Mouse (Mus musculus) liver, embryonic 16.5 days (tissue): Measurements from ENCODE around the gene Il2. TPM values are rescaled to one million over a fixed set of nuclear protein-coding genes. Genes with fewer than 3 reads are reported as not detected.

Source experiments
- ATAC-seq: fragments of 200-750 bp; cut with Nextera tagmentation; 2 replicates; pipeline ENCODE4 v1.8.0; 2017; ENCODE audit warnings: low read depth, mild to moderate bottlenecking, moderate number of reproducible peaks, moderate library complexity
- H3K27ac ChIP-seq: fragments of 300-500 bp; sonication (generic); 2 replicates; pipeline ENCODE4 v1.5.1; 2014; ENCODE audit warnings: mild to moderate bottlenecking, low read length
- H3K27me3 ChIP-seq: fragments of 300-500 bp; sonication (generic); 2 replicates; pipeline ENCODE4 v1.6.1; 2014; ENCODE audit warnings: low read depth, low read length, mixed read lengths; ENCODE audit not compliant: control insufficient read depth, insufficient read depth
- H3K36me3 ChIP-seq: fragments of 300-500 bp; sonication (generic); 2 replicates; pipeline ENCODE4 v1.6.1; 2014; ENCODE audit warnings: mild to moderate bottlenecking; ENCODE audit not compliant: control insufficient read depth, insufficient read depth
- H3K4me1 ChIP-seq: fragments of 300-500 bp; sonication (generic); 2 replicates; pipeline ENCODE4 v1.6.1; 2014; ENCODE audit warnings: low read depth, low read length, mixed read lengths; ENCODE audit not compliant: control insufficient read depth
- H3K4me2 ChIP-seq: fragments of 300-500 bp; sonication (generic); 2 replicates; pipeline ENCODE4 v1.6.1; 2014; ENCODE audit warnings: low read depth, low read length, mixed read lengths
- H3K4me3 ChIP-seq: fragments of 300-500 bp; sonication (generic); 2 replicates; pipeline ENCODE4 v1.5.1; 2014; ENCODE audit warnings: low read depth, mild to moderate bottlenecking, low read length
- H3K9ac ChIP-seq: fragments of 300-500 bp; sonication (generic); 2 replicates; pipeline ENCODE4 v1.6.1; 2014; ENCODE audit warnings: low read depth, low read length
- H3K9me3 ChIP-seq: fragments of 300-500 bp; sonication (generic); replicated peaks from 2 replicates; pipeline ENCODE4 v1.6.1; 2016; ENCODE audit warnings: low read length; ENCODE audit not compliant: control insufficient read depth
- WGBS: fragments of 180-500 bp; shearing (Covaris S2); extraction: QIAGEN DNeasy Blood & Tissue Kit; methylation state at CpG from one replicate; pipeline ENCODE4 v1.1.7; 2014; ENCODE audit not compliant: insufficient replicate concordance; 5-methylcytosine and 5-hydroxymethylcytosine counted together
- polyA plus RNA-seq: library from polyadenylated mRNA; unstranded; fragments of >200 nt; fragmentation: Nextera tagmentation; extraction: Ambion mirVana; gene quantifications from 2 replicates; pipeline ENCODE4 v1.2.1, GENCODE M21; 2015

Il2 gene
- polyA plus RNA-seq = 0.14 TPM in 1 of 2 replicates, not detected in the other

- Histone ChIP-seq H3K9me3 (no peaks in the 10 kb centered on the region), H3K4me1 (no peaks in the 10 kb centered on the region), H3K36me3 (no peaks in the 10 kb centered on the region), H3K4me2 (no peak within 1 kb of the TSS), H3K4me3 (no peak within 1 kb of the TSS), H3K27me3 (no peaks in the 10 kb centered on the region), H3K9ac (no peak within 1 kb of the TSS), H3K27ac (no peak within 1 kb of the TSS)
- ATAC-seq = no peak
- 58% methylated on average over 4 of the region's 4 CpGs for WGBS
Measured at GRCm38 (mm10) chr3:37125655-37126054, at the start of gene Il2. Gene Il2, minus strand, starts transcription at chr3:37125959.

GRCm38 (mm10) chr3:37174711-37175572, 49.2 kb upstream of the Il2 start:
- Histone ChIP-seq H3K9me3 (no peaks in the 10 kb centered on the region), H3K4me1 (no peaks in the 10 kb centered on the region), H3K27me3 (no peaks in the 10 kb centered on the region), H3K4me2 (no peak overlapping the region), H3K27ac (no peak overlapping the region), H3K9ac (no peak overlapping the region), H3K4me3 (no peak overlapping the region), H3K36me3 (no peaks in the 10 kb centered on the region)
- WGBS = 39% methylated on average over 10 of the region's 10 CpGs
- no peak for ATAC-seq

- Histone ChIP-seq H3K4me2 (no peak overlapping the region), H3K4me1 (no peaks in the 10 kb centered on the region), H3K9ac (no peak overlapping the region), H3K27me3 (no peaks in the 10 kb centered on the region), H3K9me3 (no peaks in the 10 kb centered on the region), H3K36me3 (no peaks in the 10 kb centered on the region), H3K4me3 (no peak overlapping the region), H3K27ac (no peak overlapping the region)
- ATAC-seq = no peak
- WGBS = 22% methylated on average over 8 of the region's 8 CpGs
Measured at GRCm38 (mm10) chr3:37173285-37173684, 47.5 kb upstream of the Il2 start.

GRCm38 (mm10) chr3:37169283-37169682, 43.5 kb upstream of the Il2 start:
- H3K27me3 ChIP-seq = no peaks in the 10 kb centered on the region
- 55% methylated on average over 2 of the region's 2 CpGs for whole genome bisulfite sequencing
- no peak overlapping the region for H3K9ac ChIP-seq
- no peak overlapping the region for H3K27ac ChIP-seq
- H3K4me2 ChIP-seq = no peak overlapping the region
- no peaks in the 10 kb centered on the region for H3K4me1 ChIP-seq
- H3K9me3 ChIP-seq = no peaks in the 10 kb centered on the region
- no peaks in the 10 kb centered on the region for H3K36me3 ChIP-seq
- no peak overlapping the region for H3K4me3 ChIP-seq
- no peak for ATAC-seq

GRCm38 (mm10) chr3:37161096-37161495, 35.3 kb upstream of the Il2 start:
- no peak overlapping the region for H3K27ac ChIP-seq
- H3K36me3 ChIP-seq = no peaks in the 10 kb centered on the region
- peaks cover 11% of the 10 kb centered on the region for H3K4me1 ChIP-seq
- H3K4me3 ChIP-seq = no peak overlapping the region
- H3K27me3 ChIP-seq = no peaks in the 10 kb centered on the region
- H3K4me2 ChIP-seq = no peak overlapping the region
- H3K9me3 ChIP-seq = no peaks in the 10 kb centered on the region
- ATAC-seq = no peak
- 65% methylated on average over 4 of the region's 4 CpGs for WGBS
- no peak overlapping the region for H3K9ac ChIP-seq

- no peak overlapping the region for H3K4me2 ChIP-seq
- H3K36me3 ChIP-seq = no peaks in the 10 kb centered on the region
- WGBS = 59% methylated on average over 3 of the region's 3 CpGs
- H3K4me3 ChIP-seq = no peak overlapping the region
- H3K27me3 ChIP-seq = no peaks in the 10 kb centered on the region
- H3K9ac ChIP-seq = no peak overlapping the region
- no peaks in the 10 kb centered on the region for H3K9me3 ChIP-seq
- peaks cover 14% of the 10 kb centered on the region for H3K4me1 ChIP-seq
- ATAC-seq = peak; percentile 23; the same call in 1 of the 2 replicates
- no peak overlapping the region for H3K27ac ChIP-seq
Measured at GRCm38 (mm10) chr3:37158246-37158645, 32.5 kb upstream of the Il2 start.

- WGBS = 15% methylated on average over 8 of the region's 8 CpGs
- peak; percentile 55 for ATAC-seq
- Histone ChIP-seq H3K9me3 (no peaks in the 10 kb centered on the region), H3K9ac (no peak overlapping the region), H3K4me3 (no peak overlapping the region), H3K4me1 (peaks cover 14% of the 10 kb centered on the region), H3K27me3 (no peaks in the 10 kb centered on the region), H3K4me2 (0 out of 2 replicates have a peak overlapping the region, but pooled peaks have one; percentile 0), H3K27ac (peak overlapping the region; percentile 14; the same call in 1 of the 2 replicates), H3K36me3 (no peaks in the 10 kb centered on the region)
Measured at GRCm38 (mm10) chr3:37157082-37157481, 31.3 kb upstream of the Il2 start.

- no peak overlapping the region for H3K9ac ChIP-seq
- 32% methylated on average over 7 of the region's 7 CpGs for WGBS
- no peaks in the 10 kb centered on the region for H3K9me3 ChIP-seq
- H3K4me3 ChIP-seq = no peak overlapping the region
- H3K27me3 ChIP-seq = no peaks in the 10 kb centered on the region
- H3K4me1 ChIP-seq = peaks cover 14% of the 10 kb centered on the region
- peak overlapping the region; percentile 14; the same call in 1 of the 2 replicates for H3K4me2 ChIP-seq
- no peaks in the 10 kb centered on the region for H3K36me3 ChIP-seq
- peak; percentile 68 for ATAC-seq
- H3K27ac ChIP-seq = no peak overlapping the region
Measured at GRCm38 (mm10) chr3:37154396-37154795, 28.6 kb upstream of the Il2 start.

- H3K4me3 ChIP-seq = no peak overlapping the region
- H3K4me1 ChIP-seq = peaks cover 13% of the 10 kb centered on the region
- no peak overlapping the region for H3K4me2 ChIP-seq
- no peak overlapping the region for H3K9ac ChIP-seq
- no peaks in the 10 kb centered on the region for H3K9me3 ChIP-seq
- ATAC-seq = no peak
- WGBS = 55% methylated on average over 7 of the region's 7 CpGs
- H3K27me3 ChIP-seq = no peaks in the 10 kb centered on the region
- no peak overlapping the region for H3K27ac ChIP-seq
- no peaks in the 10 kb centered on the region for H3K36me3 ChIP-seq
Measured at GRCm38 (mm10) chr3:37153004-37153403, 27.2 kb upstream of the Il2 start.
